Mouse (Mus musculus): Measurements from ENCODE around the gene Cav3. TPM values are rescaled to one million over a fixed set of nuclear protein-coding genes. Genes with fewer than 3 reads are reported as not detected.

Cav3 gene
- total RNA-seq, 2 experiments from 2014 or later, result not detected

- no peak for ATAC-seq (replicated peaks; ENCODE audit: low FRiP score, poor library complexity, severe bottlenecking)
Observed at GRCm38 (mm10) chr6:112493371-112493770, 34.1 kb downstream of the Cav3 start.

GRCm38 (mm10) chr6:112494620-112495081 is 35.3 kb downstream of the Cav3 start:
- no peak for ATAC-seq (replicated peaks; ENCODE audit: low FRiP score, poor library complexity, severe bottlenecking)

- ATAC-seq (replicated peaks; ENCODE audit: low FRiP score, poor library complexity, severe bottlenecking), result no peak
Observed at GRCm38 (mm10) chr6:112495219-112495618, 35.9 kb downstream of the Cav3 start.

- no peak for ATAC-seq (replicated peaks; ENCODE audit: low FRiP score, poor library complexity, severe bottlenecking)
Observed at GRCm38 (mm10) chr6:112496291-112497060, 37.2 kb downstream of the Cav3 start.

- no peak for ATAC-seq (replicated peaks; ENCODE audit: low FRiP score, poor library complexity, severe bottlenecking)
Observed at GRCm38 (mm10) chr6:112497456-112497855, 38.2 kb downstream of the Cav3 start.

- no peak for ATAC-seq (replicated peaks; ENCODE audit: low FRiP score, poor library complexity, severe bottlenecking)
Observed at GRCm38 (mm10) chr6:112498716-112499115, 39.4 kb downstream of the Cav3 start.

GRCm38 (mm10) chr6:112499456-112499855 is 40.2 kb downstream of the Cav3 start:
- no peak for ATAC-seq (replicated peaks; ENCODE audit: low FRiP score, poor library complexity, severe bottlenecking)

GRCm38 (mm10) chr6:112501156-112501555 is 41.9 kb downstream of the Cav3 start:
- ATAC-seq (replicated peaks; ENCODE audit: low FRiP score, poor library complexity, severe bottlenecking), result no peak

GRCm38 (mm10) chr6:112507617-112508016 is 48.3 kb downstream of the Cav3 start:
- ATAC-seq (replicated peaks; ENCODE audit: low FRiP score, poor library complexity, severe bottlenecking), result no peak

- ATAC-seq (replicated peaks; ENCODE audit: low FRiP score, poor library complexity, severe bottlenecking), result no peak
Observed at GRCm38 (mm10) chr6:112509590-112510131, 50.4 kb downstream of the Cav3 start.

GRCm38 (mm10) chr6:112510346-112510745 is 51.0 kb downstream of the Cav3 start:
- no peak for ATAC-seq (replicated peaks; ENCODE audit: low FRiP score, poor library complexity, severe bottlenecking)

GRCm38 (mm10) chr6:112514591-112514990 is 55.3 kb downstream of the Cav3 start:
- ATAC-seq (replicated peaks; ENCODE audit: low FRiP score, poor library complexity, severe bottlenecking), result no peak

GRCm38 (mm10) chr6:112516496-112516895 is 57.2 kb downstream of the Cav3 start:
- ATAC-seq (replicated peaks; ENCODE audit: low FRiP score, poor library complexity, severe bottlenecking), result no peak

- ATAC-seq (replicated peaks; ENCODE audit: low FRiP score, poor library complexity, severe bottlenecking), result no peak
Observed at GRCm38 (mm10) chr6:112517572-112517971, 58.3 kb downstream of the Cav3 start.

GRCm38 (mm10) chr6:112517991-112518390 is 58.7 kb downstream of the Cav3 start:
- no peak for ATAC-seq (replicated peaks; ENCODE audit: low FRiP score, poor library complexity, severe bottlenecking)

Other genes starting within 250 kb of the Cav3 start
- gene Lmcd1, start 185.7 kb upstream of the Cav3 start, total RNA-seq (2015; ENCODE audit: low replicate concordance), result 2.9 TPM in 1 of 2 replicates, not detected in the other
- gene Lmcd1, start 185.7 kb upstream of the Cav3 start, total RNA-seq (2017; ENCODE audit: low replicate concordance), result not detected in 2 replicates
- not detected in 2 replicates for gene Ssu2, start 71.5 kb upstream of the Cav3 start, total RNA-seq (2015; ENCODE audit: low replicate concordance)
- gene Ssu2, start 71.5 kb upstream of the Cav3 start, total RNA-seq (2017; ENCODE audit: low replicate concordance), result not detected in 2 replicates
- gene Oxtr, start 30.4 kb downstream of the Cav3 start, total RNA-seq (2015; ENCODE audit: low replicate concordance), result not detected in 2 replicates
- 0.14 TPM in 1 of 2 replicates, not detected in the other for gene Oxtr, start 30.4 kb downstream of the Cav3 start, total RNA-seq (2017; ENCODE audit: low replicate concordance)
- gene Rad18, start 237.2 kb downstream of the Cav3 start, total RNA-seq (2015; ENCODE audit: low replicate concordance), result 21.1 and 36.9 TPM in 2 replicates
- gene Rad18, start 237.2 kb downstream of the Cav3 start, total RNA-seq (2017; ENCODE audit: low replicate concordance), result 30.2 and 30.7 TPM in 2 replicates